Mouse (Mus musculus): ENCODE measurements around the gene Pabpc4.

Pabpc4 gene

DNA sequence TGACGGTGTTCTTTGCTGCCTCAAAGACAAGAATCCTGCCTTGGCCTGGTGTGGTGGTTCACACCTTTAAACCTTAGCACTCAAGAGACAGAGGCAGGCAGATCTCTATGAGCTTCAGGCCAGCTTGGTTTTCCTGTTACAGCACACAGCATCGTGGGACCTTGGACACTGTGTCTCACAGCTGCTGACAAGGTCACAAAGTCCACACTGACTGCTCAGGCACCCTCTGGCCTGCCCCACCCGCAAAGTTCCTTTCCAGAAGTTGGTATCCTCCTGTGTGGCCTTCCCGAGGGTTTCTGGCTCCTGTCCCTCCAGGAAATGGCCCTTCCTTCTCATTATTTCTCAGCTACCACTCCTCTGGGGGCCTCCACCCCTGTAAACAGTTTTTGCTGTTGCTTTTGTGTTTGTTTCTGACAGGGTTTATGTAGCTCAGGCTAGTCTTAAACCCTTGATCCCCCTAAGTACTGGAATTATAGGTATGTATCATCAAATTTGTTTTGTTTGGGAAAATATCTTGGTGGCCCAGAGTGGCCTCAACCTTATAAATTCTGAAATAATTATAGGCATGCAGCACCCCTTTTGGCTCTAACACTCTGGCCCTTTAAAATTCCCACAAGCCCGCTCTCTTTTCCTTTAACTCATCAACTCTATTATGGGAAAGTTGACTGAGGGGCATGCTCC, at the start of gene Pabpc4:
Pabpc4 (plus strand) TSS at position 631 of the 681 bp plus-strand sequence.
- no peak for DNase-seq

DNA sequence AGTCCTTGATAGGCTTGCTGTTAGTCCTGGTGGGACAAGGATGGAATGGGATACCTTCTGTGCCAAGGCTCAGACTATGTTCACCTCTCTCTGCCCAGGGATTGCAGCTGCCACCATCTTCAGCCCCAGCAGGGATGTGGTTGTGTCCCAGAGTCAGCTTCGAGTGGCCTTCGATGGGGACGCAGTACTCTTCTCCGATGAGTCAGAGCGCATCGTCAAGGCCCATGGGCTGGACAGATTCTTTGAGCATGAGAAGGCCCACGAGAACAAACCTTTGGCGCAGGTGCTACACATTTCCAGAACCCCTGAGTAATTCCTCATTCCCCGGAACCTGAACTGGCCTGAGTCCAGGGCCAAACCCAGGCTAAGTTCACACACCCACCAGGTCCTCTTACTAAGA, 48.2 kb upstream of the Pabpc4 start:
- DNase-seq: no peak

GRCm38 (mm10) chr4:123215367-123215766, 46.8 kb upstream of the Pabpc4 start:
- DNase-seq: no peak

- no peak for DNase-seq
These were observed 45.4 kb upstream of the Pabpc4 start for GRCm38 (mm10) chr4:123216782-123217181.

GRCm38 (mm10) chr4:123219720-123220357, 42.3 kb upstream of the Pabpc4 start:
- peak in 1 of 2 experiments; percentile 18 for DNase-seq

DNA sequence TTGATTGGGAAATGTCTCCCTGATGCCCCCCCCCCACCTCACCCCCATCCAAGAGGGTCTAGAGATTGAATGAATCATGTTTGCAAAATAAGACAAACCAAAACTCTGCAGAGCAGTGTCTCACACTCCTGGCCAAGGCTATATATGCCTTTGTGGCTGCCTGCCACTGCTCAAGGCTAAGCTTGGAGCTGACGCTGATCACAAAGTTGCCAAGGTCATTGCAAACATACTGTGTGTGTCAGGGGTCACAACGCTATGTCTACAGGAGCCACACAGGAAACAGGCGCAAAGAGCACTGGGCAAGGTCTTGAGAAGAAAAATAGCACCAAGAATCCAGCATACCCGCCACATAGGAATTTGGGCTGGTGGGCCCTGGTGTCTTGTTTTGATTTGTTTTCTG, 41.5 kb upstream of the Pabpc4 start:
- DNase-seq: no peak

GRCm38 (mm10) chr4:123223309-123223708, 38.8 kb upstream of the Pabpc4 start:
- no peak for DNase-seq

DNA sequence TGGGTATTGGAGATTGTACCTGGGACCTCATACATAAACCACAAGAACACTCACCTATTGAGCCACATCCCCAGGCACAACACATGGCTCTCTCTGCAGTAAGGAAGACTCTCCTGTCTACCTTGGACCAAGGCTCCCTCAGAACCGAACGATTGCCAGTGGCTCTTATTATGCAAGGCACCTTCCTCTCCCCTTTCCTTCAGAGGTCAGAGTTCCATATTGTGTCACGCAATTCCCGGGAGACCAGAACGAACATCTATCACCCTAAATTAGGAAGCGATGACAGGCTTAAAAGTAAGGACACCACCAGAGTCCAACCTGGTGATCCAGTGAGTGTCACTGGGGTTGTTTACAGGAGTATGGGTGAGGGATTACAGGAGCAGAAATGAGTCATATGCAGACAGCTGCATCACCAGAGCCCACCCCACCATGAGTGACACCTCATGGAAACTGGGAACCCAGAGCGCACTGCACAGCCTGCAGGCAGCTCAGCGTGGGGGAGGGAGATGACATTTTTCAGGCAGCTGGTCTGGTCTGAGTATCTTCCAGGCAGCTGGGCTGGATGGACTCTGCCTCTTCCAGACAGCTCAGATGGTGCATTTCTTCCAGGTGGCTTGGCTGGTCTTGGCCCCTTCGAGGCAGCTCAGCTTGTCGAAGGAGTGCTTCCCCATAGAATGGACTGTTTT, 36.3 kb upstream of the Pabpc4 start:
- no peak for DNase-seq

DNA sequence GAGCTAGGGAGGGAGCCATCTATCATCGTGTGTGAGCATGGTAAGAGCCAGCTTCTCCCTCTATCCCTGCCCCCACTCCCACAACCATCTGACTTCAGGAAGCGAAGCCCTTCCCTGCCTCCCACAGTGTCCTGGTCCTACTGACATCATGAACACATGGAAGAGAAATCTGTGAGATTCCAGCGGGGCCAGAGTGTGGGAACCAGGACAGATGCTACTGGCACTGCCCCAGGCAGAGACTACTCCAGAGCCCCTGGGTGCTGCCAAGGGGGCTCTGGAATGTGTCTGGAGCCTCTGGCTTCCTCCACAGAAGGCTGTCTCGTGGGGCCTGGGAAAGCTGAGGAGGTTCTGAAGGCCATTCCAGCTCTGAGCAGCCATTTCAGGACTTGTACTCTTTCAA, 34.4 kb upstream of the Pabpc4 start:
- DNase-seq: no peak

- DNase-seq: no peak
These were observed 33.9 kb upstream of the Pabpc4 start for GRCm38 (mm10) chr4:123228270-123228669.

DNA sequence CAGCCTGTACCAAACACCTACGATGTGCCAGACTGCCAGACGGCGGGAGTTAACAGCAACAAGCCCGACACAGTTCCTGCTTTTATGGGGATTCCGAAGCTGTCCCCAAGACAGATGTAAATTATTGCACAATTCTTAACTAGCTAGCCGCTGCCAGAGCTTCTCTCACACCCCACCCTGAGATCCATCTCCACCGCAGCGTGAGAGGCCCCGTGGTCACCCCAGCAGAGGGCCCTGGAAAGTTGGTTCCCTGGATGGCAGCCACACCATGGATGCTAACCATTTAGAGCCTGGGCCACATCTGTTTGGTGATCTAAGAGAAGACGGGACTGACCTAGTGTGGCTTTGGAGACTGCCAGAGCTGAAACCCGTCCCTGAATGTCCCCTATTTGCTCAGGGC, 33.0 kb upstream of the Pabpc4 start:
- no peak for DNase-seq

DNA sequence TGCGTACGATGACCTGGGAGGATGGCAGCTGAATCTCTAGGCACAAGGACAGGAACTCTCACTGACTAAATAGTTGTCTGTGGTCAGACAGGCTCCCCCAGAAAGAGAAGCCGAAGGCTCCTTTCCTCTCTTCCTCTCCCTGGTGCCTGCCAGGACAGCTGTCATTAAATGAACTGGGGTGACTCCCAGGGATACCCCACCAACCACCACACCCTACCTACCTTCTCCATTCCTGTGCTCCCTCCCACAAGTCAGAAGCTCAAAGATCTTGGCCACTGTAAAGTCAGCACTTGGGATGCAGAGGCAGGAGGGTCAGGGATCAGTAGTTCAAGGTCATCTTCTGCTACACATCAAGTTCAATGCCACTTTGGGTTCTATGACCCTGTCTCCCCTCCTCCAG, 29.3 kb upstream of the Pabpc4 start:
- no peak for DNase-seq

DNA sequence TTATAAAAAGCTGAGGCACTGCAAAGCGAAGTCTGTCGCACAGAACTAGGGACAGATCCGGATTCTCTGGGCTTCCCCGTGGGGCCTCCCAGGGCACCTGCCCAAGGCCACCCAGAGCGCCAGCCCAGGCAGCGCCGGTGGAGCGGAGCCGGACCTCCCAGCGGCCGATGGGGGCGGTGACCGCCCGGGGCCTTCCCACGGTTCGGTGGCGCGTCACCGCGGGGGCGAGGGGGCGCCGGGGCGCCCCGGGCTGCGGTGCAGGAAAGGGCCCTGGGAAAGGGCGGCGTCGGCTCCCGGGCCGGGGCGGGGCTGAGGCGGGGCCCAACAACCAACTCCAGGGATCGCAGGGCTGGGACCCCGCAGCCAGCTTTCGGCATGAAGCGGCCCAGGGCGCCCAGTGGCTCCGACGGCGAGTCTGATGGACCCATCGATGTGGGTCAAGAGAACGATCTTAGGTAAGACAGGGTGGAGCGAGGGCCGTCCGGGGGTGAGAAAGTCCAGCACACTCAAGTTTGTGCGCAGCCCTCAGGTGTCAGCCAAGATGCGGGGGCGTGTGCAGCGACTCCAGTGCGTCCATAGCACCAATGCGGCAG, 28.6 kb upstream of the Pabpc4 start, which contains the start of gene Heyl:
Heyl (plus strand) TSS at position 65 of the 593 bp plus-strand sequence.
- DNase-seq: no peak

GRCm38 (mm10) chr4:123235835-123236430, 26.2 kb upstream of the Pabpc4 start:
- DNase-seq: no peak

DNA sequence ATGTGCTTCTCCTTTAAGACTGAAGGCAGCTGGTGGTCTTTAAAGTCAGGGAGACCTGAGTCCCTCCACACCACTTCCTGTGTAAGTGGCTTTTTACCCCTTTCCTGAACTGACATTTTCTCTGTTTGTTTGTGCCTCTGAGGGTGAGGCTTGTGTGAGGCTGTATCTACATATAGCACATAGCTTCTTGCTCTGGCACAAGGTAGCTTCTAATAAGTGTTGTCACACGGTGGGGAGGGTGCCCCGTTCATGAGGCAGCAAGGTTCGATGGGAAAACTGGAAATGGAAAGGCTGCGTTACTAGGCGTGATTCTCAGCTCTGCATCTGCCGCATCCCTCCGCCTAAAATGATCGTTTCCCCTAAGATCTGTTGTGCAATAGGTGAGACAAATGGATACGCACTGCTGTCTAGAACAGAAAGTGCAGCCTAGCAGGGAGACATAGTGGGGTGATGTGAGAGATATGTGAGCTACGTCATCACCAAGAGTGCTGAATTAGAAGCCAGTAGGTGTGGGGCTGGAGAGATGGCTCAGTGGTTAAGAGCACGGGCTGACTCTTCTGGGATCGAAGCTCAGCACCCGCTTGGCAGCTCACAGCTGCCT, 25.6 kb upstream of the Pabpc4 start:
- DNase-seq: no peak

DNA sequence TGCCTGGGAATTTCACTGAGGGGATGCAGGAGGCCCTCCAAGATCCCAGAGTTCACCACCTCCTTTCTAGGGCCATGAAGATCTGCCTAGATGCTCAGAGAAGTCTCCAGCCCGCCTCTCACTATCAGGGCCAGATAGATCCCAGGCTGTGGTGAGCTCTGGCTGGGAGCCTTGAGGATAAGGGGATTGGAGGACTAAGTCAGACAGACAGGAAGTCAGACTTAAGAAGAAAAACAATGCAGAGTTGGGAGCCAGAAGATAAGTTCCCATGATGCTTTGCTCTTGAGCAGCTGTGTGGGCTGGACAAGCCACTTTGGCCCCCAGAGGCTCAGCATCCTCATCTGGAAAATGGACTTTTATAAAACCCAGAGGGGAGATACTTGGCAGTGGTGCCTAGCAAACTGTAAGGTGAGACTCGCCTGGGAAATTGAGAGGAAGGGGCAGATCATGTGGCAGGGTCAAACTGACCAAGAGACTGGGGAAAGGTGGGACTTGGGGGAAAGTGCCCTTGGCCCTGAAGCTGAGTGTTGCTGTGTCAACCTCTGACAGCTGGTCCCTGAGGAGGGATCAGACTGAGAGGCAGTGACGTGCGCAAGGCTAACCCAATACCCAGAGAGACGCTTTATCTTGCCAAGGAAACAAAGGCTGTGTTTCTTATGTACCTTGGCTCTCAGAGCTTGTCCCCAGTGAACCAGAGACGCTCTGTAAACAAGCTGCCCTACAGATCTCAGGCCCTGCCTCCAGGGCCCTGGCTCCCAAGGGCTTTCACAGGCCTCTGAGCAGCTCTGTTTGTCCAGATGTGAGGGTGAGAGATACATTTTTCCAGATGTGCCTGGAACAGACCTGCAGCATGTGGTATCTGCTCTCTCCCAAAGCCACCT, 24.5 kb upstream of the Pabpc4 start:
- DNase-seq: no peak

DNA sequence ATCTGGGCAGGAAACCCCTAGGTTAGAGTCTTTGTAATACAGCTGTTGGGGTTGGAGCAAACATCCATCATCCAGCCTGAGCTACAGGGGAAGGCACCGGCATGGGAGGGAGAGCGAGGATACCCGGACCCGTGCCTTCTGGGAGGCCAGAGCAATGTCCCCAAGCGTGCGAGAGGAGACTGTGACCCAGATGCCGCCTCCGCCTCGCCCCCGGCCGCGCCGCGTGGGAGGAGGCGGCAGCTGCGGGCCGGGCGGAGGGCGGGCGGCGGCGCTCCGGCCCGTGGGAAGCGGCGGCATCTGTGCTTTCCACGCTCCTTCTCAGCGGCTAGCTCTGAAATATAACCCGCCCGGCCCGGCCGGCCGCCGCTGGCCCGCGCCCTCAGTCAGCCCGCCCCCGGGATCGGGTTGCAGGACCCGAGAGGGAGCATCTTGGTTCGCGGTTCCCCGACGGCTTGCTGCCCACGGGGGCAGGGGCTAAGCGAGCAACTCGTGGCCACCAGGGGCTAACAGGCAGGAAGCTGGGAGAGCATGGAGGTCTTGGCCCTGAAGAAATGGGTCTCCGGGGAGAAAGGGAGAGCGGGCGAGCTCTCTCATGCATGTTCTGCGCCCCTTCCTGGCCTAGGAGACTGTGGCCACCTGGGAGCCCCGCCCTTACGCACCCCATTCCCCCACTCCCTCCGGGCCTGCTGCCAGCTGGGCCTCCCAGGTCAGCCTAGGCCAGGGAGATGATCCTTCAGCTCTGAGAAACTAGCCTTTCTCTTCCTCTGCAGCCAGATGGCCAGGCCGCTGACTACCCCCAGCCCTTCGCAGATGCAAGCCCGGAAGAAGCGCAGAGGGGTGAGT, 22.6 kb upstream of the Pabpc4 start:
- DNase-seq: no peak

DNA sequence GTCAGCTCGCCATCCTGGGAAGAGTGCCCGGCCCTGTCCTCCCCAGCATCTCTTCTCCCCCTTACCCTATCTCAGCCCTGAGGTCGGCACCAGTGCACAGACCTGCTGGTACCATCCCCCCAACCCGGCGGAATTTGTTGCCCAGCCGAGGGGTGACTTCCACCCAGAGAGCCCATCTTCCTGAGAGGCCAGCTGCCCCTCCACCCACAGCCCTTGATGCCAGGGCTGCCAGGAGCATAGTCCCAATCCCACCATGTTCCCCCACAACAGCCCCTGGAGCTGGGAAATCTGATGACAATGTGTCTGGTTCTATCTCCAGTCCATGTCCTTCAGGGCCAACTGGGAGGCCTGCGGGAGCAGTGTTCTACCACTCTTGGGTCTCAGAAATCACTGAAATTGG, 15.9 kb upstream of the Pabpc4 start:
- DNase-seq: no peak

DNA sequence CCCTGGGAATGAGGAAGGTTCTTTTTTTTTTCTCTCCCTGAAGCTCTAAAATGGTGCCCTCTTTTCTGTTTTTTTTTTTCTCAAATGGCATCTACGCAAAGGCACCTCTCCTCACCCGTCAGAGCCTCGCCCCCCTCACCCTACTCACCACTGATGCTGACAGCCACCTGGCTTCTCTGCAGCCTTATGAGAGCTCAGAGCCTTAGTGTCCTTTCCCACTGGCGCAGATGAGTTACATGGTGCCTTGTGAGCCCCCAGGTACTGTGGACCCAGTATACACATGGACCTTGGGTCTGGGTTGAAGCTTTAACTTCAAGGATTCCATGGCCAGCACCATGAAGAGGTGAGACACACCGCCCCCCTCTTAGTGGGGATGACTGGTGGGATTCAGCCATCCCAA, 15.5 kb upstream of the Pabpc4 start:
- no peak for DNase-seq

GRCm38 (mm10) chr4:123247147-123247880, 14.8 kb upstream of the Pabpc4 start:
- DNase-seq: no peak
